Mouse (Mus musculus): ENCODE results near the gene Vash2. TPM values are rescaled to one million over a fixed set of nuclear protein-coding genes. Genes with fewer than 3 reads are reported as not detected.
A peak's percentile ranks its signal among the peaks of the same experiment; 100 is the strongest.

Gene Vash2
- polyA plus RNA-seq, 1 experiment from 2014 or later = 85.0 TPM

DNA sequence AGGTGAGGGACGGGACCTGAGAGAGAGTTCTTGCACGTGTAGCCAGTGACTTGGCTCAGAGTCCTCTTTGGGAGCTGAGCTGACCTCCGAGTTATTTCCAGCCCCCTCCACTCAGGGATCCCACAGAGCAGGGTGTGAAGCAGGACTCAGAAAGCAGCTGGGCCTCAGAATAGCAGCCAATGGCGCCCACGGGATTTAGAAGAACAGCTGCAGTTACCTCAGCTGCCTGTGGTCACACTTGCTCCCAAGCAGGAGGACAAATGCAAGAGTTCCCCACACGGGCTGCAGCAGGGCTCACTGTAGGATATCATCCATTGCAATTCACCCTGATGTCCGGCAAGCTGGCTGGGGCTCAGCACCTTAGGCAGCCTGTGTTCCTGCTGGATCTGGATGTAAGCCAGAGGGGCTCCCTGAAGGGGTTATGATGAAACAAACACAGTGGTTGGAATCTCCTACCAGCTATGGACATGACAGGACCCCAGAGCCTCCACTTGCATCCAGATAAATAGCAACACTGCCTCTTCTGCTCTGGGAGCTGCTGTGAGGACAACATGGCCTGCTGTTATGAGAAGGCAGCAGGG lies 6.4 kb downstream of the Vash2 start:
- Histone ChIP-seq H3K9ac (no peak overlapping the region), H3K4me2 (no peak overlapping the region), H3K27me3 (replicated peaks) (no peaks in the 10 kb centered on the region), H3K36me3 (replicated peaks) (peaks cover 14% of the 10 kb centered on the region), H3K4me1 (peaks cover 40% of the 10 kb centered on the region), H3K4me3 (no peak overlapping the region), H3K27ac (no peak overlapping the region), H3K9me3 (no peaks in the 10 kb centered on the region)
- 67% methylated on average over 7 of the region's 7 CpGs for WGBS
- ATAC-seq (replicated peaks) = no peak

GRCm38 (mm10) chr1:190971708-190972610 lies 7.1 kb downstream of the Vash2 start:
- Histone ChIP-seq H3K27me3 (replicated peaks) (no peaks in the 10 kb centered on the region), H3K4me2 (no peak overlapping the region), H3K4me3 (no peak overlapping the region), H3K9me3 (no peaks in the 10 kb centered on the region), H3K9ac (no peak overlapping the region), H3K36me3 (replicated peaks) (peaks cover 14% of the 10 kb centered on the region), H3K27ac (no peak overlapping the region), H3K4me1 (peaks cover 33% of the 10 kb centered on the region)
- ATAC-seq (replicated peaks) = no peak
- 87% methylated on average over 14 of the region's 14 CpGs for WGBS

DNA sequence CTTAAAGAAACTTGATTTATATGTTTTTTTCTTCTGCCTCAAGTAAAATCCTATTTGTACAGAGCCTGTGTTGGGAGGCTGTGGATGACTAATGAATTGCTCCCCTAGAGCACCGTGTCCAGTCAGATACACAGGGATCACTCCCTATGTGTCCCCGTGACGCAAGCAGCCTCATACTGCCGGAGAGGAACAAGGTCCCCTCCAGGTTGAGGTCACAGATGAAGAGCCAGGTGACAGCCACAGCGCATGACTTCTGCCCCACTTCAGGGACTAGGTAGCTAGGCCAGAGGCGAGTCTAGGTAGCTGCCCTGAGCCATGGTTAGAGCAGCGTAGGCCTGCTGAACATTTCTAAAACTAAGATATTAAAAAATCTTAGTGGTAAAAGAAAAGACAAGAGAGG lies 11.1 kb downstream of the Vash2 start:
- Histone ChIP-seq H3K27me3 (replicated peaks) (no peaks in the 10 kb centered on the region), H3K36me3 (replicated peaks) (peaks cover 22% of the 10 kb centered on the region), H3K4me1 (0 out of 2 replicates have a peak, but pooled peaks cover 5% of the 10 kb centered on the region), H3K9ac (no peak overlapping the region), H3K27ac (no peak overlapping the region), H3K9me3 (no peaks in the 10 kb centered on the region), H3K4me2 (no peak overlapping the region), H3K4me3 (no peak overlapping the region)
- WGBS = 93% methylated on average over 7 of the region's 7 CpGs
- ATAC-seq (replicated peaks) = no peak

- 88% methylated on average over 15 of the region's 15 CpGs for WGBS
- no peak overlapping the region for H3K4me2 ChIP-seq
- no peaks in the 10 kb centered on the region for H3K9me3 ChIP-seq
- no peaks in the 10 kb centered on the region for H3K4me1 ChIP-seq
- no peak overlapping the region for H3K4me3 ChIP-seq
- no peaks in the 10 kb centered on the region for H3K27me3 ChIP-seq (replicated peaks)
- peaks cover 17% of the 10 kb centered on the region for H3K36me3 ChIP-seq (replicated peaks)
- no peak overlapping the region for H3K9ac ChIP-seq
- no peak overlapping the region for H3K27ac ChIP-seq
- ATAC-seq (replicated peaks) = no peak
These were observed 13.9 kb downstream of the Vash2 start for GRCm38 (mm10) chr1:190964992-190965780.

GRCm38 (mm10) chr1:190962760-190963159 lies 16.3 kb downstream of the Vash2 start:
- 89% methylated on average over 3 of the region's 3 CpGs for WGBS
- no peaks in the 10 kb centered on the region for H3K4me1 ChIP-seq
- H3K4me3 ChIP-seq = no peak overlapping the region
- H3K27ac ChIP-seq = no peak overlapping the region
- H3K27me3 ChIP-seq (replicated peaks) = no peaks in the 10 kb centered on the region
- H3K9ac ChIP-seq = no peak overlapping the region
- H3K9me3 ChIP-seq = no peaks in the 10 kb centered on the region
- no peak overlapping the region for H3K4me2 ChIP-seq
- peaks cover 38% of the 10 kb centered on the region for H3K36me3 ChIP-seq (replicated peaks)
- ATAC-seq (replicated peaks) = no peak

GRCm38 (mm10) chr1:190958821-190959220 lies 20.3 kb downstream of the Vash2 start:
- no peak overlapping the region for H3K27ac ChIP-seq
- H3K36me3 ChIP-seq (replicated peaks) = peaks cover 45% of the 10 kb centered on the region
- no peaks in the 10 kb centered on the region for H3K4me1 ChIP-seq
- 89% methylated on average over 5 of the region's 5 CpGs for WGBS
- no peak overlapping the region for H3K4me2 ChIP-seq
- H3K9me3 ChIP-seq = no peaks in the 10 kb centered on the region
- H3K27me3 ChIP-seq (replicated peaks) = no peaks in the 10 kb centered on the region
- ATAC-seq (replicated peaks) = no peak
- H3K9ac ChIP-seq = no peak overlapping the region
- H3K4me3 ChIP-seq = no peak overlapping the region

GRCm38 (mm10) chr1:190953009-190953408 lies 26.1 kb downstream of the Vash2 start:
- H3K9me3 ChIP-seq = no peaks in the 10 kb centered on the region
- no peak overlapping the region for H3K9ac ChIP-seq
- no peak overlapping the region for H3K4me3 ChIP-seq
- no peak overlapping the region for H3K27ac ChIP-seq
- H3K27me3 ChIP-seq (replicated peaks) = no peaks in the 10 kb centered on the region
- peaks cover 53% of the 10 kb centered on the region for H3K36me3 ChIP-seq (replicated peaks)
- ATAC-seq (replicated peaks) = no peak
- WGBS = 87% methylated on average over 3 of the region's 3 CpGs
- H3K4me1 ChIP-seq = no peaks in the 10 kb centered on the region
- H3K4me2 ChIP-seq = no peak overlapping the region

DNA sequence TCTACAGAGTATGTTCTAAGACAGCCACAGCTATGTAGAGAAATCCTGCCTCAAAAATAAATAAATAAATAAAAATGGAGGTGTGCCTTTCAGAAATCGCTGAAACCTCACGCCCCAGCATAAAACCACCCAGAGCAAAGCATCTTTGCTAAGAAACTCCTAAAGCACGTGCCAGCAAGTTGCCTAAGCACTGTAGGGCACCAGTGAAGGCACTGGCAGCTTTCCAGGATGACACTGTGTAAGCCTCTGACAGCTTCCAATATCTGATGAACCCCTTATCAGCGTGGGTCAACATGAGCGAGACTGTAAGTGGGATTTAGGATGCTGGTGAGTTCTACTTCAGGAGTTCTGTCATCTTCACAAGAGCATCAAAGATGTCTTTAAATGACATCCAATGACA lies 28.1 kb downstream of the Vash2 start:
- ATAC-seq (replicated peaks) = no peak
- Histone ChIP-seq H3K27me3 (replicated peaks) (no peaks in the 10 kb centered on the region), H3K9ac (no peak overlapping the region), H3K4me1 (no peaks in the 10 kb centered on the region), H3K36me3 (replicated peaks) (peaks cover 49% of the 10 kb centered on the region), H3K4me3 (no peak overlapping the region), H3K27ac (no peak overlapping the region), H3K9me3 (no peaks in the 10 kb centered on the region), H3K4me2 (no peak overlapping the region)
- WGBS = 90% methylated on average over 5 of the region's 5 CpGs

- Histone ChIP-seq H3K4me1 (no peaks in the 10 kb centered on the region), H3K9me3 (no peaks in the 10 kb centered on the region), H3K27ac (no peak overlapping the region), H3K36me3 (replicated peaks) (peaks cover 53% of the 10 kb centered on the region), H3K4me3 (no peak overlapping the region), H3K9ac (no peak overlapping the region), H3K27me3 (replicated peaks) (no peaks in the 10 kb centered on the region), H3K4me2 (no peak overlapping the region)
- WGBS = 91% methylated on average over 17 of the region's 17 CpGs
- no peak for ATAC-seq (replicated peaks)
These were observed 30.2 kb downstream of the Vash2 start for GRCm38 (mm10) chr1:190948846-190949245.

- Histone ChIP-seq H3K4me1 (no peaks in the 10 kb centered on the region), H3K9me3 (no peaks in the 10 kb centered on the region), H3K9ac (no peak overlapping the region), H3K4me2 (no peak overlapping the region), H3K27me3 (replicated peaks) (no peaks in the 10 kb centered on the region), H3K27ac (no peak overlapping the region), H3K4me3 (no peak overlapping the region), H3K36me3 (replicated peaks) (peaks cover 51% of the 10 kb centered on the region)
- ATAC-seq (replicated peaks) = no peak
- WGBS = 90% methylated on average over 7 of the region's 7 CpGs
These were observed 30.7 kb downstream of the Vash2 start for GRCm38 (mm10) chr1:190948439-190948838.

DNA sequence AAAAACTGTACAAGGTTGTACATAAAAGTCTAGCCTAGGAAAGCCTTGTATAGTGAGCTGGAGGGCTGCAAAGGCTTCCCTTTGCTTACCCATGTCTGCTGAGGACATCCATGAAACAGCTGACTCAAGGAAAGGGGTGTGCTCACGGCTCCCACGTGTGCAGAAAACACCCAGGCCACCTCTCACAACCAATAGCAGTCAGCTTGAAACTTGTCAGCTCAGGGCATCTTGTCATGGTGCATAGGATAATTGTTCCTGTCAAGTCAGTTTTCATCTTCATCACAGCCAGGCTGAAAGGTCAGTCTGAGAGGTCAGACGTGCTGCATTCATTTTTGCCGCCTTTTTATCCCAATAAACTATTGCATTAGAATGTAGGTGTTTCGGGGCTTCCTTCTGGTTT lies 31.1 kb downstream of the Vash2 start:
- no peak for ATAC-seq (replicated peaks)
- Histone ChIP-seq H3K9ac (no peak overlapping the region), H3K4me1 (no peaks in the 10 kb centered on the region), H3K4me3 (no peak overlapping the region), H3K9me3 (no peaks in the 10 kb centered on the region), H3K36me3 (replicated peaks) (peaks cover 51% of the 10 kb centered on the region), H3K27ac (no peak overlapping the region), H3K27me3 (replicated peaks) (no peaks in the 10 kb centered on the region), H3K4me2 (no peak overlapping the region)
- 80% methylated on average over 5 of the region's 5 CpGs for WGBS

DNA sequence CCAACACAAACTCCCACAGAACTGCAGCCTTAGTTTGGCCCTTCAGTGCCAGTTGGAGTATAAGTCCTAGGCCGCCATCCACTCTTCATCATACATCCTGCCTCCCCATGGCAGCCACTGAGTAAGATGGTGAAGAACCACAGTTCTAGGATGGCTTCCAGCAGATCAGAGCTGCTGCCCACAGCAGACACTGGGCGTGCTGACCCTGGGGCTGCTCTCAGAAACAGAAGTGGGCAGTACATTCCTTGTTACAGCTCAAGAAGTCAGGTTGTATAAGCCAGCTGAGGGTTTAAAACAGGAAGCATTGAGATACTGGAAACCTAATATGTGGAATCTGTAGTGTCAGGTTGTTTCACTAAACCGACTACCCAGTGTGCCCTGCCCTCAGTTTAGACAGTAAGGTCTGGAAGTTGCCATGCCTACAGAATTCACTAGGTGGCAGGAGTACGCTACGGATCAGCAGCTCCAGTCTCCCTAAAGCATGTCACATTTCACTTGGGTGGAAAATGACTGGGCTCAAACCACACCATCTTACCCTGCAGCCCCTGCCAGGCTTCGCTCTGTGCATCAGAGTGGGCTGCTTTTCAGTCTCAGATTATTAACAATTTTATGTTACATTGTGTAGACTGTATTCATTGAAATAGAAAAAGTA lies 34.9 kb downstream of the Vash2 start:
- no peaks in the 10 kb centered on the region for H3K27me3 ChIP-seq (replicated peaks)
- WGBS = 54% methylated on average over 6 of the region's 6 CpGs
- H3K9ac ChIP-seq = no peak overlapping the region
- H3K36me3 ChIP-seq (replicated peaks) = peaks cover 68% of the 10 kb centered on the region
- no peaks in the 10 kb centered on the region for H3K4me1 ChIP-seq
- H3K9me3 ChIP-seq = no peaks in the 10 kb centered on the region
- no peak overlapping the region for H3K27ac ChIP-seq
- ATAC-seq (replicated peaks) = peak; percentile 82; the same call in 1 of the 2 replicates
- H3K4me2 ChIP-seq = no peak overlapping the region
- H3K4me3 ChIP-seq = no peak overlapping the region

Measured in midbrain, embryonic 15.5 days (tissue).